Mouse (Mus musculus) neural tube, embryonic 12.5 days (tissue): ENCODE results near the gene Cpb2. TPM values are rescaled to one million over a fixed set of nuclear protein-coding genes. Genes with fewer than 3 reads are reported as not detected.
A peak's percentile ranks its signal among the peaks of the same experiment; 100 is the strongest.

Experiments used
- ATAC-seq: fragments of 200-750 bp; cut with Nextera tagmentation; 2 replicates; pipeline ENCODE4 v1.8.0; 2017; ENCODE audit warnings: low read depth, mild to moderate bottlenecking, moderate TSS enrichment, moderate library complexity; ENCODE audit not compliant: low FRiP score
- H3K27ac ChIP-seq: fragments of 300-500 bp; sonication (generic); 2 replicates; pipeline ENCODE4 v1.5.1; 2016
- H3K27me3 ChIP-seq: fragments of 300-500 bp; sonication (generic); replicated peaks from 2 replicates; pipeline ENCODE4 v1.6.1; 2016; ENCODE audit warnings: mild to moderate bottlenecking
- H3K36me3 ChIP-seq: fragments of 300-500 bp; sonication (generic); 2 replicates; pipeline ENCODE4 v1.6.1; 2016; ENCODE audit warnings: mild to moderate bottlenecking
- H3K4me1 ChIP-seq: fragments of 300-500 bp; sonication (generic); 2 replicates; pipeline ENCODE4 v1.6.1; 2016
- H3K4me2 ChIP-seq: fragments of 300-500 bp; sonication (generic); replicated peaks from 2 replicates; pipeline ENCODE4 v1.6.1; 2016; ENCODE audit warnings: mild to moderate bottlenecking
- H3K4me3 ChIP-seq: fragments of 300-500 bp; sonication (generic); 2 replicates; pipeline ENCODE4 v1.5.1; 2016
- H3K9ac ChIP-seq: fragments of 300-500 bp; sonication (generic); 2 replicates; pipeline ENCODE4 v1.6.1; 2016; ENCODE audit warnings: mild to moderate bottlenecking
- H3K9me3 ChIP-seq: fragments of 300-500 bp; sonication (generic); 2 replicates; pipeline ENCODE4 v1.6.1; 2016; ENCODE audit warnings: mild to moderate bottlenecking
- WGBS: fragments of 180-500 bp; shearing (Covaris S2); methylation state at CpG from one replicate; pipeline ENCODE4 v1.1.7; 2016; 5-methylcytosine and 5-hydroxymethylcytosine counted together
- polyA plus RNA-seq: library from polyadenylated mRNA; unstranded; fragments of >200 nt; fragmentation: Nextera tagmentation; extraction: Ambion mirVana; gene quantifications from 2 replicates; pipeline ENCODE4 v1.2.1, GENCODE M21; 2016

The Cpb2 gene
- polyA plus RNA-seq, 1 experiment from 2014 or later = 0.32 TPM

DNA sequence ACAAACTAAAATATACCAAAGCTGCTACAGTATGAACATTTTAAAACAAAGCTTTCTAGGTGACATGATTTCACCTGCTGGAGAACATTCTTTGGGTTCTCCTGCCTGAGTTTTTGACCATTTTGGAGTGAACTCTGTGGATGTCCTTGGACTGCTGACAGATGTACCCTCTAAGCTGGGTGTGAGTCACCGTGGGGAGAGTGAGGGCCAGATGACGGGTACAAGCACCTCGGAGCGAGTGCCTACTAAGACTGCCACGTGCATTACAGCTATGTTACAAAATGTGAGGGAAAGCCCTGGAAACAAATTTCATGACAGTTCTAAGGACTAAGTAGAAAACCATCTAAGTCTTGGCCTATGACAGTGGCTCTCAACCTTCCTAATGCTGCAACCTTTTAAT, 27.4 kb downstream of the Cpb2 start:
- Histone ChIP-seq H3K4me1 (no peaks in the 10 kb centered on the region), H3K4me3 (no peak overlapping the region), H3K9ac (no peak overlapping the region), H3K27me3 (no peaks in the 10 kb centered on the region), H3K4me2 (no peak overlapping the region), H3K9me3 (no peaks in the 10 kb centered on the region), H3K36me3 (no peaks in the 10 kb centered on the region), H3K27ac (no peak overlapping the region)
- 87% methylated on average over 5 of the region's 5 CpGs for WGBS
- no peak for ATAC-seq

DNA sequence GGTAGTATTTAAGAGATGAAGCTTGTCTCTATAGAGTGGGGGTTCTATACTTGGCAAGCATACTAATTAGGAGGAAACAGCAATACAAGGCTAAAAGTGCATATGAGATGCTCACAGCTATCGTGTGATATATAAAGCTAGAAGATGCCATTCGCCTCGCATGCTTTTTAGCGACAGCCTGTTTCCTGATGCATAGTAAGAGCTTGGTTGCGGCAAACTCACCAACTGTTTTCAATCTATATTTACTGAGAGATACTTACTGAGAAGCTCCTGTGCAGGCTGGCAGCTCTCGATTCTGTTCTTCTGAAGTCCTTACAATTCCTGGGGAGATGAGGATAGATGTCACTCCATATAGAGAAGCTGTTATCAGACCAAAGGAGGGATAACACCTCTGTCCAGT, 37.6 kb downstream of the Cpb2 start:
- Histone ChIP-seq H3K36me3 (no peaks in the 10 kb centered on the region), H3K27ac (no peak overlapping the region), H3K27me3 (no peaks in the 10 kb centered on the region), H3K4me1 (peaks cover 4% of the 10 kb centered on the region), H3K4me2 (no peak overlapping the region), H3K9me3 (no peaks in the 10 kb centered on the region), H3K4me3 (no peak overlapping the region), H3K9ac (no peak overlapping the region)
- ATAC-seq = no peak
- WGBS = 91% methylated on average over 6 of the region's 6 CpGs

DNA sequence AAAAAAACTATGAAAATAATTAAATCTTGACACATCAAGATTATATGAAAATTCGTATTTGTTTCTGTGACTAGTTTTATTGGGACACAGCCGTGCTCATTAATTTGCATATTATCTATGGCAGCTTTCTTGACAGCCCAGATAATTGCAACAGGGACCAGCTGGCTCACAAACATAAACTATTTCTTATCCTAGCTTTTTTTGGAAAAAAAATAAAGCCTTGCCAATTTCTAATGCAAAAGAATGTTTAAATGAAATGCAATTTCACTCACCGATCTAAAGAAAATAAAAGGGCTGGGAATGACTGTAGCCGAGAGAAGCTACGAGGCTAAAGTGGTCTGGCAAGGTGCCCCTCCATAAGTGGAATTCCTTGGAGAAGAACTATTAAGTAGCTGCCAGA, 38.3 kb downstream of the Cpb2 start:
- no peak for ATAC-seq
- WGBS = 78% methylated on average over 5 of the region's 5 CpGs
- H3K9me3 ChIP-seq = no peaks in the 10 kb centered on the region

DNA sequence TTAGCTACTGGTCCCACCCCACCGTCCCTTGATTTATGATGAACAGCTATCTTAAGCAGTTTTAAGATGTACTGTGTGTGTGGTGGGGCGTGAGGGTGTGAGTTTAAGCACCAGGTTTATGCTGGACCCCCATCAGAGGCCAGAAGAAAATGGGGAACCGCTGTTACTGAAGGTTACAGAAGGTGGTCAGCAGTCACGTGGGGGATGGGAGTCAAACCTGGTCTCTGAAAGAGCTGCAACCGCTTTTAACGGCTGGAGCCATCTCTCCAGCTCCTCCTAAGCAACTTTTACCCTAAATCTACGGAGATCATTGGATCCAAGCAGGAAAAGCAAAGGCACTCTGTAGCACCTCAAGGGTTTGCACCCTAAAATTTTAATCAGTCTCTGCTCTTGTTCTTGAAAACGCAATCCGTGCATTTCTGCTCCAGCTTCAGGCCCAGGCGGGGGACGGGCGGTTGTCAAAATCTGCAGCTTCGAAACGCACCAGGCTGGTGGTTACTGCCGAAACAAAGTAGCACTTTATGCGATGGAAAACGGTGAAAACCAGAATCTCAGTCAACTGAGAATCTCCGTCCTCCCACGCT, 41.6 kb downstream of the Cpb2 start:
- Histone ChIP-seq H3K36me3 (no peaks in the 10 kb centered on the region), H3K27me3 (no peaks in the 10 kb centered on the region), H3K4me2 (peak overlapping the region; percentile 70), H3K4me3 (peak overlapping the region; percentile 94), H3K27ac (no peak overlapping the region; the same call in 1 of the 2 replicates), H3K9me3 (no peaks in the 10 kb centered on the region), H3K9ac (peak overlapping the region; percentile 88), H3K4me1 (peaks cover 11% of the 10 kb centered on the region)
- 6% methylated on average over 19 of the region's 19 CpGs for WGBS
- peak; percentile 74 for ATAC-seq

More for the DNA sequence above, 38.3 kb downstream of the Cpb2 start:
- Histone ChIP-seq H3K27me3 (no peaks in the 10 kb centered on the region), H3K4me2 (no peak overlapping the region), H3K27ac (no peak overlapping the region), H3K4me1 (peaks cover 10% of the 10 kb centered on the region), H3K36me3 (no peaks in the 10 kb centered on the region), H3K9ac (no peak overlapping the region), H3K4me3 (no peak overlapping the region)

DNA sequence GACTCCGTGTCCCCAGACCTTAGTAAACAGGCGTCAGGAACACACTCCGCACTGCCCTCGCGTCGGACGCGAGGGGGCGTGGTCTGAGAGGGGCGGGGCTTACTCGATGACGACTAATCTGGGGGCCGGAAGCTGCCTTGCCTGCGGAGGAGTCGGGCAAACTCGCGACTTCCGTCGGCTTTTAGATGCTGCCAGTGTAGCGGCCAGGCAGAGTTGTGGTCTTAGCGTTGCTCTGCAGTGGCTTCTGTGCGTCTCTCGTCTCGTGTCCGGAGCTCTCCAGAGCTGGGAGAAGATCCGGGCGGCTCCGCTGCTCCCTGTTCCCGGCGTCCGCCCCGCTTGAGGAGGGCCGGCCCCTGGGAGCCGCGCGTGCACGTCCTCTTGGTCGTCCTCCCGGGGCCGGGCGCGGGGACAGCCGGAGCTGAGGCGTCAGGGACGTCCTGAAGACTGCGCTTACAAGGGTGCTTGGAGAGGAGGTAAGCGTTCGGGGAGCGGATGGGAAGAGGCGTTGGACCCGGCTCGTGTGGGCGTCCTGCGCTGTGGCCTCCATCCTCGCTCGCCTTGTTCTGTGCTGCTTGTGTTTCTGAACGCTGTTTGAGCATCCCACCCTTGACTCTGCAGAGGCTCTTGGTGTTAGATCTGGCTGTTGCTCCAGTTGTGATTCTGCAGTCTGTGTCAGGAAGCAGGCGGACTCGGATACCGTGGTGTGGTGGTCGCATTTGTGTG, 42.3 kb downstream of the Cpb2 start, which contains the start of gene Zc3h13:
Gene Zc3h13 (plus strand): TSS at position 181 of the 723 bp plus-strand sequence.
- peak; percentile 99 for ATAC-seq
- peak within 1 kb of the TSS; percentile 66 for H3K27ac ChIP-seq
- peak within 1 kb of the TSS; percentile 70 for H3K4me2 ChIP-seq
- H3K9me3 ChIP-seq = no peaks in the 10 kb centered on the region
- H3K9ac ChIP-seq = peak within 1 kb of the TSS; percentile 88
- no peaks in the 10 kb centered on the region for H3K36me3 ChIP-seq
- peak within 1 kb of the TSS; percentile 94 for H3K4me3 ChIP-seq
- under 1% methylated on average over 61 of the region's 61 CpGs for WGBS
- H3K27me3 ChIP-seq = no peaks in the 10 kb centered on the region
- peaks cover 11% of the 10 kb centered on the region for H3K4me1 ChIP-seq

DNA sequence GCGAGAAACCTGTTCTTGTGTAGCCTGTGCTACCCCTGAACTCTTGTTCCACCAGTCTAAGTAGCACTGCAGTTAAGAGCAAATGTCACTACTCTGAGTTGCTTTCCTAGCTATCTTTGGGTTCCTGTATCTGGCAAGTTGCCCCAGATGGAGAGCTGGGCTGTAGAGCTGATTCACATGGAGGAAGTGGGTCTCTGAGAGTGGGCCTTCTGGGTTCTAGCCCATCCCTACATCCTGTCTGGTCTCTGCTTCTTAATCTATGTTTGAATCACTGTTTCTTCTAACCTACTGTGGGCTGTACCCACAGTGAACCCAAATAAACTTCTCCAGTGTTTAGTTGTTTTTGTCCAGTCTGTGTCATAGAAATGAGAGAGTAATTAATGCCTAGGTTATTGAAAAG, 59.0 kb downstream of the Cpb2 start:
- no peak for ATAC-seq
- no peaks in the 10 kb centered on the region for H3K4me1 ChIP-seq

DNA sequence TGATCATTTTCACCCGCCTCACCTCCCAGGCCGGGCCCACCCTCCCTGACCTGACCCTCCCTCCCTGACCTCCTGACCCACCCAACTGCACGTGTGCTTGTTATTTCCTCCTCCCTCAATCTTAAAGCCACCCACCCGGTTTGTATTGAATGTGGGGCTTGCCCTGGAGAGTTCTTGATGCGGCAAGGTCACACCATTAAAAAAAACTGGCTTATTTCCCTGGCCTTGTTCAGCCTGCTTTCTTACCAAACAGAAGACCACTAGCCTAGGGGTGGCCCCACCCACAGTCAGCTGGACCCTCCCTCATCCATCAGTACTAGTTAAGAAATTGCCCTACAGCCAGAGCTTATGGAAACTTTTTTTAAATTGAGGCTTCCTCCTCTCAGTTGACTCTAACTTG, 61.7 kb downstream of the Cpb2 start:
- H3K27me3 ChIP-seq = no peaks in the 10 kb centered on the region
- WGBS = 38% methylated on average over 5 of the region's 5 CpGs
- H3K4me3 ChIP-seq = no peak overlapping the region
- no peaks in the 10 kb centered on the region for H3K36me3 ChIP-seq
- no peak overlapping the region for H3K9ac ChIP-seq
- no peak overlapping the region for H3K27ac ChIP-seq
- no peak overlapping the region for H3K4me2 ChIP-seq
- no peak for ATAC-seq
- H3K9me3 ChIP-seq = no peaks in the 10 kb centered on the region
- H3K4me1 ChIP-seq = no peaks in the 10 kb centered on the region

More for the DNA sequence above, 59.0 kb downstream of the Cpb2 start:
- H3K9ac ChIP-seq = no peak overlapping the region
- H3K27me3 ChIP-seq = no peaks in the 10 kb centered on the region
- WGBS = 86% methylated on average over 1 of the region's 1 CpGs
- H3K4me3 ChIP-seq = no peak overlapping the region
- no peak overlapping the region for H3K4me2 ChIP-seq
- no peak overlapping the region for H3K27ac ChIP-seq
- H3K9me3 ChIP-seq = no peaks in the 10 kb centered on the region
- H3K36me3 ChIP-seq = no peaks in the 10 kb centered on the region

DNA sequence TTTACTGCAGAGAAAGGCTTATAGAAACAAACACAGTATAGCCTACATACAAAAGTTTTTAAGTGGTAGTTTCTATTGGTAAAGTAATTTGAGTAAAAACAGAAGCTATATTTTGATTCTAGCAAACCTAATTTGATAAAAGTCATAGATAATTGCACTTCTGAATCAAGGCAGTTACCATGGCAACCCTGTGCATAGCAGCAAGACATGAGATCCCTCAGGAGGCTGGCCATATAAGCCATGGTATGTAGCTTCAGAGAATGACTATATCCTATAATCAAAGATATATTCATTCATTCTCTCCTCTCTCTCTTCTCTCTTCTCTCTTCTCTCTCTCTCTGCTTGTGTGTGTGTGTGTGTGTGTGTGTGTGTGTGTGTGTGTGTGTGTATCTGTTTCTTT, 65.8 kb downstream of the Cpb2 start:
- Histone ChIP-seq H3K4me3 (no peak overlapping the region), H3K36me3 (peaks cover 6% of the 10 kb centered on the region; the same call in 1 of the 2 replicates), H3K9ac (no peak overlapping the region), H3K9me3 (no peaks in the 10 kb centered on the region), H3K27me3 (no peaks in the 10 kb centered on the region), H3K4me1 (no peaks in the 10 kb centered on the region), H3K27ac (no peak overlapping the region), H3K4me2 (no peak overlapping the region)
- ATAC-seq = no peak

DNA sequence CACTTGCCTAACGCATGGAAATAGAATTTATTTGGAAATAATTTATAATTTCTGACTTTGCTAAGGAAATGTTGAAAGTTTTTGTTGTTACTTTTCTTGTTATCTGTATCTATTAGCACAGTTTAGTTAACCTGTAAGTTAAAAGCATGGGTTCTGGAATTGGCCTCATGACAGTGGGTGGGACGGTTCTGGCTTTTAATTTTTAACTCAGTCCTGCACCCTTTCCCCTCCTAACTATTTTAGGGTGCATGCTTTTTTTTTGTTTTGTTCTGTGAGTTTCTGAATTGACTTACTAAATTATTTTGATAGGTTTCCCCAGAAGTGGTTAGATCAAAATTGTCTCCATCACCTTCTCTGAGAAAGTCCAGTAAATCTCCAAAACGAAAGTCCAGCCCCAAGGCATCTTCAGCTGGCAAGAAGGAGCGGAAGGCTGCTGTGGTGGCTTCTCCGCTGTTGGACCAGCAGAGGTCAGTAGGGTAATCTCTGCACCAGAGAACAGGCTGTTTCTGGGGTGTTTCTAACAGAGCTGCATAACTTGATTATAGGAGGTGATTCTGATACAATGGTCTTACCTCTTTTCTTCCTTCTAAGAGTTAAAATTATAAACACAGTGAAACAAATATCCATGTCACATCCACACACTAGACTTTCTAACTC, 67.4 kb downstream of the Cpb2 start:
- WGBS = 59% methylated on average over 5 of the region's 5 CpGs
- no peaks in the 10 kb centered on the region for H3K9me3 ChIP-seq
- H3K27me3 ChIP-seq = no peaks in the 10 kb centered on the region
- no peak overlapping the region for H3K27ac ChIP-seq
- H3K4me1 ChIP-seq = no peaks in the 10 kb centered on the region
- no peak for ATAC-seq
- H3K4me2 ChIP-seq = no peak overlapping the region
- H3K9ac ChIP-seq = no peak overlapping the region
- peaks cover 7% of the 10 kb centered on the region; the same call in 1 of the 2 replicates for H3K36me3 ChIP-seq
- H3K4me3 ChIP-seq = no peak overlapping the region

DNA sequence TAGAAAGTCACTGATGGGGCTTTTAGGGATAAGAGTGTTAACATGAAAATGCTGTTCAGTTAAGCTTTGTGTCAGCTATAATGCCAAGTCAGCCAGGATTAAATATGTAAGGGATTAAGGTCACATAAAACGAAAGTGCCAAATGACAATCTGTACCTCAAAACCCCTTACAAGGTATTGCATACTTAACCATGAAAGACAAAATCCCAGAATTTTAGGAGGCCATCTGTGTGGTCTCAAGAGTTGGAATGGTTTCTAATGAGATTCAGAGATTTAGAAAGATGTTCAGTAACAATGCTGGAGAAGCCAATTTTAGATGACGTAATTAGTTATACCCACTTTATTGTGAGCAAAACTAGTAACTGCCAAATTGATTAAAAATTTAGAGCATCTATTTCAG, 72.4 kb downstream of the Cpb2 start:
- no peak overlapping the region for H3K9ac ChIP-seq
- H3K36me3 ChIP-seq = peaks cover 7% of the 10 kb centered on the region; the same call in 1 of the 2 replicates
- no peaks in the 10 kb centered on the region for H3K27me3 ChIP-seq
- H3K4me1 ChIP-seq = no peaks in the 10 kb centered on the region
- no peak overlapping the region for H3K27ac ChIP-seq
- H3K4me3 ChIP-seq = no peak overlapping the region
- no peaks in the 10 kb centered on the region for H3K9me3 ChIP-seq
- no peak for ATAC-seq
- WGBS = 92% methylated on average over 2 of the region's 2 CpGs
- H3K4me2 ChIP-seq = no peak overlapping the region

DNA sequence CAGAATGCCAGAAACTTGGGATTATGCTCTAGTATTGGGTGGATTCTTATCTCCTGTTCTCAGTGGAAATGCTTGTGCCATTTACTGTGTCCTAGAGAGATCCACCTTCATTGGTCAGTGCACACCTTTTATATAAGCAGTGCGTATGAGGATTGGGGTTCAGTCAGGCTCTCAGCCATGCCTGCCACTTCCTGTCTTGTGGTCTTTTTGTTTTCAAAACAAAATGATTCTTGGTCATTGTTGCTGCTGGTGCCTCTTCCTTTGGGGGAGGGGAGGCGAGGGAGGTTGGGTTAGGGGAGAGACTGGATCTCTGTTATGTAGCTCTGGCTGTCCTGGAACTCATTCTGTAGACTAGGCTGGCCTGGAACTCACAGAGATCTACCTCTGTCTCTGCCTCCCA, 76.6 kb downstream of the Cpb2 start:
- Histone ChIP-seq H3K36me3 (peaks cover 23% of the 10 kb centered on the region), H3K4me1 (no peaks in the 10 kb centered on the region), H3K27ac (no peak overlapping the region), H3K4me2 (no peak overlapping the region), H3K9ac (no peak overlapping the region), H3K27me3 (no peaks in the 10 kb centered on the region), H3K4me3 (no peak overlapping the region), H3K9me3 (no peaks in the 10 kb centered on the region)
- no peak for ATAC-seq
- WGBS = 98% methylated on average over 2 of the region's 2 CpGs

DNA sequence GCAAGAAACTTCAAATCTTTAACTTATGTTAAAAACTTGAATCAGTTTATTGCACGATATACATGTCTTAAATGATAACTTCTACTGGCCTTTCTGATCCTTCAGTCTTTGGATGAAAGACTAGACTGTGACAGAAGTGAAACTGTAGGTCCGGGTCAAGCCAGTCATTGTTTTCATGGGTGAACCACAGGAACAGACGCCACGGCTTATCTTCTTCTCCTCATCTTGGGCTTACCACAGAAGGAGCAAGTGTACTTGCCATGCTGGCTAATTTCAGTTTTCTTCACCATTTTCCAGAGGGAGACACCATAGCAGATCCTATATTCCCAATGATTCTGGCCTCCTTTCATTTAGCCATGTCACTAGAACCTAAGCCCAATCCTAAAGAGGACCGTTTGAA, 78.2 kb downstream of the Cpb2 start:
- no peaks in the 10 kb centered on the region for H3K27me3 ChIP-seq
- H3K4me2 ChIP-seq = no peak overlapping the region
- H3K36me3 ChIP-seq = peaks cover 31% of the 10 kb centered on the region
- H3K9ac ChIP-seq = no peak overlapping the region
- WGBS = 92% methylated on average over 5 of the region's 5 CpGs
- no peaks in the 10 kb centered on the region for H3K4me1 ChIP-seq
- H3K4me3 ChIP-seq = no peak overlapping the region
- no peak for ATAC-seq
- no peak overlapping the region for H3K27ac ChIP-seq
- H3K9me3 ChIP-seq = no peaks in the 10 kb centered on the region
